Mouse (Mus musculus): ENCODE results near the gene Gm9913. TPM values are rescaled to one million over a fixed set of nuclear protein-coding genes. Genes with fewer than 3 reads are reported as not detected.

The Gm9913 gene
- 0.03 and 0.05 TPM in 2 replicates for polyA plus RNA-seq (2012; rRNA removed)

DNA sequence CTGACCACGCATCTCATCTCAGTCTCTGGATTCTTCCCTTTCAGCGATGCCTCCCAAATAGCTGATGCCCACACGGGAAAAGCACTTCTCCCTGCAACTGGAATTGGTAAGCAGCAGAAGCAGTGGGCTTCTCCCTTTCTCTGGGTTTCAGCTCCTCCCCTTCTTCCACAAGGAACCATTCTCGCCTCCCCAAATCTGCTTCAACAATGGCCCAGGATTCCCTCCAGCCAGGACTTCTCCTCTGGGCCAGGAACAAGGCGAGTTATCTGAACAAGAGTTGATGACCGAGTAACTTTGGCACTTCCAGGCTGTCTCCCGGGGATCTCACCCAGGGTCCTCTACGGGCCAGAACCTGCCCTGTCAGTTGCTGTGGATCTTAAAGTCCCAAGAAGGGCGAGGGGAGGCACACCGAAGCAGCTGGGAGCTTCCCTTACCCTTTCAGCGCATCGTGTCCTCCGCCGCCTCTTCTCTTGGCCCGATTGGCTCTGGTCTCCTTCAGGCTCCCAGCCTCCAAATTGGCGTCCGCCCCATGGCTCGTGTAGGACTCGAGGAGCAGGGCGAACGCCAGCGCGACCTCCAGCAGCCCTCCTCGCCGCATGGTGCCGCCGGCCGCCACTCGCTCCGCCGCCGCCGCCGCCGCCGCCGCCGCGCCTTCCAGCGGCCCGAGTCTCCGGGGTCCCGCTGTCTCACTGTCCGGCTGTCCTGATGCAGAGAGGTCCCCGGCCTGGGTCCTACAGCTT is at the start of gene Gm9913:
Gm9913 (plus strand) TSS at position 84 of the 740 bp plus-strand sequence.
- DNase-seq, result peak; percentile 22 to 34
- Histone ChIP-seq H3K4me3 (replicated peaks; ENCODE audit: insufficient read depth, low read depth, low read length) (peak within 1 kb of the TSS; percentile 62), H3K4me1 (ENCODE audit: control insufficient read depth, insufficient read depth, low read length) (peaks cover 5% of the 10 kb centered on the region; the same call in 1 of the 2 replicates), H3K27me3 (ENCODE audit: control insufficient read depth, insufficient read depth, low read length) (peaks cover 2% of the 10 kb centered on the region; the same call in 1 of the 2 replicates), H3K27ac (ENCODE audit: insufficient read depth, low read length) (no peak within 1 kb of the TSS)
- WGBS, result 1% methylated on average over 45 of the region's 45 CpGs
- TF ChIP-seq CTCF (IDR thresholded peaks at IDR 0.05; ENCODE audit: borderline replicate concordance, insufficient read depth, low read depth, low read length) (no peak), POLR2A (IDR thresholded peaks at IDR 0.05; ENCODE audit: borderline replicate concordance, insufficient read depth, low read length) (no peak)

DNA sequence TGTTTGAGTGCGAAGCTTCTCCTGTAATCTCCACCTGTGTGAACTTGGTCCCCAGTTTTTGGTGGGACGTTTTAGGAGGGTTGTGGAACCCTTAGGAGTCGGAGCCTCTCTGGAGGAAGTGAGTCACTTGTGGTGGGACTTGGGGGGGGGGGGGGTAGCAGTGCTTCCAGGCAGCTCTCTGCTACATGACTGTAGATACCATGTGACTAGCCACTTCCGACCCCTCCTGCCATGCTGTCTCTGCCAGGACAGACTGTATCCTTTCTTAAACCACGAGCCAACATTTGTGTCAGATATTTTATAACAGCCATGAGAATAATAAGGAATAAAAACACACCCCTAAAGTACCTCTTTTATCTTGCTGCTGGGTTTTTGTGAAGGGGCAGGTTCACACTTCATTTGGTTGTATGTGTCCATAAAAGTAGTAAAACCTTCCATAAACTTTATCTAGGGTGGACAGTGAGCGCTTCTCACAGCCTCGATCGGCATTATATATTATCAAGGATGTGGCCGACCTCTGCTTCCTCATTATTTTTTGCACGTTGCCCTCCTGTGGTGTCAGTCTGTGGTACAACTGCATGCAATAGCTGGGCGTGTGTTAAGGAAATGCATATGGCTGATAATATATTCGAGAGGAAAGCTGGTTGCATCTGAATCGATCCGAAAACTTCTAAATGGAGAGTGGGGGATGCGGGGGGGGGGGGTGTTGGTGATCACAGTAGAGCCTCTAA is 48.7 kb upstream of the Gm9913 start:
- no peaks in the 10 kb centered on the region for H3K4me1 ChIP-seq (ENCODE audit: control insufficient read depth, insufficient read depth, low read length)
- WGBS, result 74% methylated on average over 15 of the region's 15 CpGs

GRCm38 (mm10) chr2:125459087-125459486 is 45.8 kb upstream of the Gm9913 start:
- no peaks in the 10 kb centered on the region for H3K4me1 ChIP-seq (ENCODE audit: control insufficient read depth, insufficient read depth, low read length)
- no peaks in the 10 kb centered on the region for H3K27me3 ChIP-seq (ENCODE audit: control insufficient read depth, insufficient read depth, low read length)
- TF ChIP-seq POLR2A (IDR thresholded peaks at IDR 0.05; ENCODE audit: borderline replicate concordance, insufficient read depth, low read length) (no peak), CTCF (IDR thresholded peaks at IDR 0.05; ENCODE audit: borderline replicate concordance, insufficient read depth, low read depth, low read length) (no peak)
- 76% methylated on average over 3 of the region's 3 CpGs for WGBS
- no peak overlapping the region for H3K27ac ChIP-seq (ENCODE audit: insufficient read depth, low read length)
- no peak for DNase-seq
- H3K4me3 ChIP-seq (replicated peaks; ENCODE audit: insufficient read depth, low read depth, low read length), result no peak overlapping the region

More for the DNA sequence above, 48.7 kb upstream of the Gm9913 start:
- no peaks in the 10 kb centered on the region for H3K27me3 ChIP-seq (ENCODE audit: control insufficient read depth, insufficient read depth, low read length)
- H3K27ac ChIP-seq (ENCODE audit: insufficient read depth, low read length), result no peak overlapping the region
- H3K4me3 ChIP-seq (replicated peaks; ENCODE audit: insufficient read depth, low read depth, low read length), result no peak overlapping the region
- TF ChIP-seq POLR2A (IDR thresholded peaks at IDR 0.05; ENCODE audit: borderline replicate concordance, insufficient read depth, low read length) (no peak), CTCF (IDR thresholded peaks at IDR 0.05; ENCODE audit: borderline replicate concordance, insufficient read depth, low read depth, low read length) (no peak)
- no peak for DNase-seq

- Histone ChIP-seq H3K27ac (ENCODE audit: insufficient read depth, low read length) (no peak overlapping the region), H3K4me1 (ENCODE audit: control insufficient read depth, insufficient read depth, low read length) (no peaks in the 10 kb centered on the region), H3K4me3 (replicated peaks; ENCODE audit: insufficient read depth, low read depth, low read length) (no peak overlapping the region), H3K27me3 (ENCODE audit: control insufficient read depth, insufficient read depth, low read length) (no peaks in the 10 kb centered on the region)
- WGBS, result 83% methylated on average over 6 of the region's 6 CpGs
- TF ChIP-seq POLR2A (IDR thresholded peaks at IDR 0.05; ENCODE audit: borderline replicate concordance, insufficient read depth, low read length) (no peak), CTCF (IDR thresholded peaks at IDR 0.05; ENCODE audit: borderline replicate concordance, insufficient read depth, low read depth, low read length) (no peak)
- no peak for DNase-seq
Measured at GRCm38 (mm10) chr2:125464036-125464435, 40.9 kb upstream of the Gm9913 start.

- 73% methylated on average over 8 of the region's 8 CpGs for WGBS
- peaks cover 2% of the 10 kb centered on the region; the same call in 1 of the 2 replicates for H3K4me1 ChIP-seq (ENCODE audit: control insufficient read depth, insufficient read depth, low read length)
- H3K4me3 ChIP-seq (replicated peaks; ENCODE audit: insufficient read depth, low read depth, low read length), result no peak overlapping the region
- DNase-seq, result no peak
- no peaks in the 10 kb centered on the region for H3K27me3 ChIP-seq (ENCODE audit: control insufficient read depth, insufficient read depth, low read length)
- no peak for TF ChIP-seq POLR2A (IDR thresholded peaks at IDR 0.05; ENCODE audit: borderline replicate concordance, insufficient read depth, low read length)
- TF ChIP-seq CTCF (IDR thresholded peaks at IDR 0.05; ENCODE audit: borderline replicate concordance, insufficient read depth, low read depth, low read length), result no peak
- no peak overlapping the region for H3K27ac ChIP-seq (ENCODE audit: insufficient read depth, low read length)
Measured at GRCm38 (mm10) chr2:125470553-125471295, 34.2 kb upstream of the Gm9913 start.

GRCm38 (mm10) chr2:125471721-125472120 is 33.2 kb upstream of the Gm9913 start:
- no peak for DNase-seq
- 94% methylated on average over 4 of the region's 4 CpGs for WGBS
- H3K4me1 ChIP-seq (ENCODE audit: control insufficient read depth, insufficient read depth, low read length), result peaks cover 5% of the 10 kb centered on the region; the same call in 1 of the 2 replicates
- no peak overlapping the region for H3K27ac ChIP-seq (ENCODE audit: insufficient read depth, low read length)
- no peaks in the 10 kb centered on the region for H3K27me3 ChIP-seq (ENCODE audit: control insufficient read depth, insufficient read depth, low read length)
- no peak overlapping the region for H3K4me3 ChIP-seq (replicated peaks; ENCODE audit: insufficient read depth, low read depth, low read length)
- TF ChIP-seq CTCF (IDR thresholded peaks at IDR 0.05; ENCODE audit: borderline replicate concordance, insufficient read depth, low read depth, low read length) (no peak), POLR2A (IDR thresholded peaks at IDR 0.05; ENCODE audit: borderline replicate concordance, insufficient read depth, low read length) (no peak)

- DNase-seq, result no peak
- TF ChIP-seq CTCF (IDR thresholded peaks at IDR 0.05; ENCODE audit: borderline replicate concordance, insufficient read depth, low read depth, low read length), result no peak
- no peak for TF ChIP-seq POLR2A (IDR thresholded peaks at IDR 0.05; ENCODE audit: borderline replicate concordance, insufficient read depth, low read length)
- Histone ChIP-seq H3K4me3 (replicated peaks; ENCODE audit: insufficient read depth, low read depth, low read length) (no peak overlapping the region), H3K27me3 (ENCODE audit: control insufficient read depth, insufficient read depth, low read length) (no peaks in the 10 kb centered on the region), H3K27ac (ENCODE audit: insufficient read depth, low read length) (no peak overlapping the region), H3K4me1 (ENCODE audit: control insufficient read depth, insufficient read depth, low read length) (peaks cover 5% of the 10 kb centered on the region; the same call in 1 of the 2 replicates)
- WGBS, result 81% methylated on average over 2 of the region's 2 CpGs
Measured at GRCm38 (mm10) chr2:125473228-125473627, 31.7 kb upstream of the Gm9913 start.
